Mouse (Mus musculus) midbrain, embryonic 14.5 days (tissue): Measurements from ENCODE around the gene Zfp131. TPM values are rescaled to one million over a fixed set of nuclear protein-coding genes. Genes with fewer than 3 reads are reported as not detected.
A peak's percentile ranks its signal among the peaks of the same experiment; 100 is the strongest.

Experiments
- ATAC-seq: fragments of 200-750 bp; cut with Nextera tagmentation; 2 replicates; pipeline ENCODE4 v1.8.0; 2017; ENCODE audit warnings: moderate number of reproducible peaks, moderate library complexity; ENCODE audit not compliant: low FRiP score, low TSS enrichment
- DNase-seq: peaks from one replicate; pipeline ENCODE4 v3.0.0-alpha.2; 2015
- H3K27ac ChIP-seq: fragments of 300-500 bp; sonication (generic); replicated peaks from 2 replicates; pipeline ENCODE4 v1.5.1; 2014; ENCODE audit warnings: mild to moderate bottlenecking, low read depth, low read length, moderate library complexity
- H3K27me3 ChIP-seq: fragments of 300-500 bp; sonication (generic); 2 replicates; pipeline ENCODE4 v1.6.1; 2014; ENCODE audit warnings: low read length, control low read depth, mixed read lengths; ENCODE audit not compliant: control insufficient read depth, insufficient read depth
- H3K36me3 ChIP-seq: fragments of 300-500 bp; sonication (generic); 2 replicates; pipeline ENCODE4 v1.6.1; 2014; ENCODE audit warnings: low read length, control low read depth; ENCODE audit not compliant: control insufficient read depth, insufficient read depth
- H3K4me1 ChIP-seq: fragments of 300-500 bp; sonication (generic); 2 replicates; pipeline ENCODE4 v1.6.1; 2014; ENCODE audit warnings: mild to moderate bottlenecking, antibody characterized with exemption, low read length, control low read depth; ENCODE audit not compliant: control insufficient read depth, insufficient read depth
- H3K4me2 ChIP-seq: fragments of 300-500 bp; sonication (generic); 2 replicates; pipeline ENCODE4 v1.6.1; 2014; ENCODE audit warnings: mild to moderate bottlenecking, low read length, moderate library complexity
- H3K4me3 ChIP-seq: fragments of 300-500 bp; sonication (generic); replicated peaks from 2 replicates; pipeline ENCODE4 v1.5.1; 2014; ENCODE audit warnings: low read depth, low read length
- H3K9ac ChIP-seq: fragments of 300-500 bp; sonication (generic); replicated peaks from 2 replicates; pipeline ENCODE4 v1.6.1; 2014; ENCODE audit warnings: mild to moderate bottlenecking, low read length, moderate library complexity
- H3K9me3 ChIP-seq: fragments of 300-500 bp; sonication (generic); 2 replicates; pipeline ENCODE4 v1.6.1; 2016; ENCODE audit warnings: low read length, control low read depth, mixed read lengths; ENCODE audit not compliant: control insufficient read depth
- WGBS: fragments of 180-500 bp; shearing (Covaris S2); extraction: QIAGEN DNeasy Blood & Tissue Kit; methylation state at CpG from one replicate; pipeline ENCODE4 v1.1.7; 2014; 5-methylcytosine and 5-hydroxymethylcytosine counted together
- polyA plus RNA-seq: library from polyadenylated mRNA; unstranded; fragments of >200 nt; fragmentation: Nextera tagmentation; extraction: Ambion mirVana; gene quantifications from 2 replicates; pipeline ENCODE4 v1.2.1, GENCODE M21; 2014

Gene Zfp131
- polyA plus RNA-seq, 1 experiment from 2014 or later = 36.3 TPM

DNA sequence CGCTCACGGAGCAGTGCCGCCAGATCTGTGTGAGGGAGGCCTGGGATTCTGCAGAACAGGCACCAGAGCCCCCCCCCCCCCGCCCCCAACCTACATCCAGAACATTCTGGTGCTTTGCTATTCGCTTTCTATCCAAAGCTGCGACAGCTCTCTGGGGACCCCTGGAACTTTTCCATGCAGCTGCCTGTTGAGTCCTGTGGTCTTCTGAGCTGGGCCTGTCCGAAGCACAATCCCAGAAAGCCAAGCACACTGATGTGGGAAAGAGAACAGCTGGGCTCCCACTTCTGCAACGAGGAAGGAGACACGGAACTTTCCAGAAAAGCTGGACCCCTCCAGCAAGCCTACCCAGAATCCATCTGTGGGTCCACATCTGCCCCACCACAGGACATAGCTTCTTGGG is 19.3 kb upstream of the Zfp131 start:
- DNase-seq = no peak

DNA sequence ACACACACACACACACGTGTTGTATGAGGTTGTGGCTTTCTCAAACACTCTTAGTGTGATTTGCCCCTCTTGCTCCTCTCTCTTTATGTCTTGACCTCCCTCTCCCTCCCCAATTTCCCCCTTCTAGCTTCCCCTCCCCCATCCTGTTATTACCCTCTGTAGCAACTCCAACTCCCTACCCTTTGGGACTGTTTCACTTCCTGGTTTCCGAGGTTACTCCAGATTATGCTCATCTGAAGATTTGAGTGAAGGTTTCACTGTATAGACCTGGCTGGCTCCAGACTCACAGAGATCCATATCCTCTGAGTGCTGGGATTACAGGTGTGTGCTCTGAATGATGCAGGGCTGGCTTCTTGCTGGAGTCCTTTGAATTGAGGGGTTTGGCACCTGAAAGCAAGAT is 18.2 kb upstream of the Zfp131 start:
- H3K4me1 ChIP-seq = no peaks in the 10 kb centered on the region
- 83% methylated on average over 2 of the region's 2 CpGs for WGBS
- H3K4me3 ChIP-seq = no peak overlapping the region
- H3K4me2 ChIP-seq = no peak overlapping the region
- ATAC-seq = no peak
- H3K36me3 ChIP-seq = no peaks in the 10 kb centered on the region
- no peaks in the 10 kb centered on the region for H3K9me3 ChIP-seq
- H3K9ac ChIP-seq = no peak overlapping the region
- no peak overlapping the region for H3K27ac ChIP-seq
- no peaks in the 10 kb centered on the region for H3K27me3 ChIP-seq
- DNase-seq = no peak

More for the DNA sequence above, 19.3 kb upstream of the Zfp131 start:
- no peak overlapping the region for H3K27ac ChIP-seq
- no peak overlapping the region for H3K4me3 ChIP-seq
- H3K9me3 ChIP-seq = no peaks in the 10 kb centered on the region
- no peaks in the 10 kb centered on the region for H3K27me3 ChIP-seq
- no peak for ATAC-seq
- H3K4me1 ChIP-seq = no peaks in the 10 kb centered on the region
- H3K36me3 ChIP-seq = no peaks in the 10 kb centered on the region
- 82% methylated on average over 9 of the region's 9 CpGs for WGBS
- H3K4me2 ChIP-seq = no peak overlapping the region
- no peak overlapping the region for H3K9ac ChIP-seq

DNA sequence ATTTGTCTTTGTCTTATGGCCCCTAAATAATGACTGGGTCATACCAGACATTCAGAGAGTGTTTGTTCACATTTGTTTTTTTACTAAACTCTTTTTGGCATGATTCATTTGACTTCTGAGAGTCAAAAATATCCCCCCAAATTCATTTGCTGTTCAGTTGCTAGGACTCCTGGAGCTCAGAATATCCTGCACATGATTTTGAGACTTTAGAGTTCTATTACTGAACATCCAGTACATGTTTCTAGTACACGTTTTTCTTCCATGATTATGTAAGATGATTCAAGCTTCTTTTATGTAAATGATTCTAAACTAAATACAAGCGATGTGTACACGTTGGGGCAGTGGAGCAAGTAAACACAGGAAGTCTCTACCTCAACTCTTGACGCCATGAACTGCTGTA is 7.0 kb upstream of the Zfp131 start:
- H3K4me1 ChIP-seq = no peaks in the 10 kb centered on the region
- WGBS = 70% methylated on average over 4 of the region's 4 CpGs
- H3K4me2 ChIP-seq = no peak overlapping the region

DNA sequence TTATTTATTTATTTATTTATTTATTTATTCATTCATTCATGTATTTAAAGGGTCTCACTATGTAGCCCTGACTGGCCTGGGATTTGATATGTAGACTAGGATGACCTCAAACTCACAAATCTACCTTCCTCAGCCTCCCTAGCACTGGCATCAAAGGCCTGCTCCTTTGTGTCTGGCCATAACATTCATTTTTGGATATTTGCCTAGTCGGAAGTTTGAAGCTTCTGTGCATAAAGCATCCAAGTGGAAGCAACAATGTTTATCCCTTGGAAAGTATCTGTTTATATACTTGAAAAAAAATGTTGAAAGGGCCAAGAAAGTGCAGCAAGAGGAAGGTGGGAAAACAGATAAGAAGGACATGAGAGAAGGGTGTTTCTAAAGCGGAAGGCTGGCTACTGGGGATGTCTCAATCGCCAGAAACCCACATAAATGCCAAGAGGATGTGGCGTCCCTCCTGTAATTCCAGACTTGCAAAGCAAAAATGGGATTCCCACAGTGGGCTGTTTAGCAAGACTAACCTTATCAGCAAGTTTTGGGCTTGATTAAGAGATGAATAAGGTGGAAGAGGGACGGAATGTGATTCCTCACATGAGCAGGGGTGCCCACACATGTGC is 2.2 kb upstream of the Zfp131 start:
- Histone ChIP-seq H3K27me3 (no peaks in the 10 kb centered on the region), H3K4me1 (peaks cover 18% of the 10 kb centered on the region), H3K4me2 (no peak overlapping the region), H3K4me3 (no peak overlapping the region), H3K9me3 (no peaks in the 10 kb centered on the region), H3K27ac (no peak overlapping the region), H3K9ac (no peak overlapping the region), H3K36me3 (peaks cover 8% of the 10 kb centered on the region)
- ATAC-seq (no peak), DNase-seq (no peak)
- 90% methylated on average over 5 of the region's 5 CpGs for WGBS

More for the DNA sequence above, 7.0 kb upstream of the Zfp131 start:
- no peaks in the 10 kb centered on the region for H3K27me3 ChIP-seq
- no peak overlapping the region for H3K9ac ChIP-seq
- no peak for DNase-seq
- no peaks in the 10 kb centered on the region for H3K36me3 ChIP-seq
- no peaks in the 10 kb centered on the region for H3K9me3 ChIP-seq
- no peak overlapping the region for H3K4me3 ChIP-seq
- no peak for ATAC-seq
- no peak overlapping the region for H3K27ac ChIP-seq

DNA sequence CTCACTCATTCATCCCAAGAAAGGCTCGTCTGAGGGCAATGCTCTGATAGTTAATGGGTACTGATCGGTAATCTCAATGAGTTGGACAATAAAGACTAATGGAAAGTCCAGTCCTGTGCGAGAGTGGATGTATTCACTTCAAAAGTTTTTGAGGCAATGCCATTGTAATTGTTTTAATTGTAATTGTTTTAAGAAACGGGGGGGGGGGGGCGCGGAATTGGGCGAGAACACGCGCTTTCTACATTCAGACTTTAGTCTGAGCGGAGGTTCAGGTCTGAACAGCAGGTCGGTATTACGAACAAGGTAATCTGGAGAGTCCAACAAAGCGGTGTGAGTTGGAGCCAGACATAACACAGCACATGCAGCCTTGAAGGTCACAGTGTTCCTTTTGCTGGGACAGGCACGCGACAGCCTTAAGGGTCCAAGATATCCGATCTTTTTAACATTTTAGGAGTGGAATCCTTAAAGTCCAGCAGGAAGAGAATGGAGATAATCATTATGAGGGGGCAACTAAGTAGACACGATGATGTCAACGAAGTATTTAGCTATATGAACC is 969 bp upstream of the Zfp131 start:
- peak overlapping the region; percentile 97 for H3K27ac ChIP-seq
- peak overlapping the region; percentile 89 for H3K9ac ChIP-seq
- peak overlapping the region; percentile 80 for H3K4me3 ChIP-seq
- no peaks in the 10 kb centered on the region for H3K27me3 ChIP-seq
- H3K36me3 ChIP-seq = peaks cover 19% of the 10 kb centered on the region
- peak overlapping the region; percentile 78 for H3K4me2 ChIP-seq
- 5% methylated on average over 18 of the region's 18 CpGs for WGBS
- no peak for ATAC-seq
- peaks cover 20% of the 10 kb centered on the region for H3K4me1 ChIP-seq
- DNase-seq = peak; percentile 46
- H3K9me3 ChIP-seq = no peaks in the 10 kb centered on the region

DNA sequence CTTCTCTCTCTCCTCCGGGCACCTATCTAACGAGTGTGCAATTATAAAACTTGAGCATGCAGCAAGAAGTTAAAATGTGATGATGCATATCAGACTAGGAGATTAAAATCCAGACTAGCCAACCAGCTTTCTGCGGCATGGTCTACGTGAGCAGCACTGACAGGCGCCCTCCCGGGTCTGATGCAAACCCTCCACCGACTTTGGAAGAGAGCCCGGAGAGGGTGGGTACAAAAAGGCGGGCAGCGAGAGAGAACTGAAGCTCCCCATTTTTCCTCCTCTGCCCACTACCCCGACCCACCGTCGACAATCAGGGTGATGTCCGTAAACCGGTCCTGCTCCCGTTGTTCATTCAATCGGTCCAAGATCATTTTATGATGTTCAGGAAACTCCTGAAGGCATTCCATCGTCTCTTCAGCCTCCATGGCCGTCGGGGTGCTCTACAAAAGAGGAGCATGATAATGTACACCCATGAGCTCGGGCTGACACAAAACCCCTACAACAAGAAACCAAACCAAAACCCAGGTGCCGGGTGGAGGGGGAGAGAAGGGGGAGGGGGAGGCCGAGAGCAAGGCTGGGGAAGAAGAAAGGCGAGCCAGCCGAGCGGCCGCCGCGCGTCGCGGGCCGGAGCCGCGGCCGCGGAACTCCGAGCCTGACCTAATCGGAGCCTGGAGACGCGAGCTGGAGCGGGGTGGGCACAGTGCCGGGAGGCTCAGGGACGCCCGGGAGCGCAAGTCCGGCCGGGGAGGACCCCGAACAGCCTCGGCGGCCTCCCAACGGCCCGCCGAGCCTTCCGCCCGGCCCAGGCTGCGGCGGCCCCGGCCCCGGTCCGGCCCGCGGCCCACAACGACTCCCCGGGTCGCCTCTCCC is 605 bp downstream of the Zfp131 start:
- peak; percentile 66 for ATAC-seq
- peak overlapping the region; percentile 97 for H3K27ac ChIP-seq
- peaks cover 29% of the 10 kb centered on the region for H3K36me3 ChIP-seq
- under 1% methylated on average over 56 of the region's 66 CpGs for WGBS
- H3K4me1 ChIP-seq = peaks cover 20% of the 10 kb centered on the region
- peak overlapping the region; percentile 89 for H3K9ac ChIP-seq
- H3K4me3 ChIP-seq = peak overlapping the region; percentile 80
- peak; percentile 82 for DNase-seq
- H3K4me2 ChIP-seq = peak overlapping the region; percentile 54
- H3K27me3 ChIP-seq = no peaks in the 10 kb centered on the region
- H3K9me3 ChIP-seq = no peaks in the 10 kb centered on the region

DNA sequence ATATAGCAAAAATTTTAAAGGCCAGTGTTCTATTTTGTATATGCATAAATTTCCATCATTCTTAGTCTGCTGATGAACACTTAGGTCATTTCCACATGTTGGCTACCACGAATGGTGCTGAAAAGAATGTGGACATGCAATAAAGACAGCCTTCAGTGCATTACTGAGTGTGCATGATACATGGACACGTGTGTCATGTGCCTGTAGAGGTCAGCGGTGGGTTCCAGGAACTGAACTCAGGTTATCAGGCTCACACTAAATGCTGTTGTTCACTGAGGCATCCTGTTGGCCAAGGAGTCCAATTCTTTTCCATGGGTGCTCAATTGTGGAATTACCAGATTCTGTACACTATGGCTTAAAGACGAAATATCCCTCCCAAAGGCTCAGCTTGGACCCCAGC is 7.1 kb downstream of the Zfp131 start:
- WGBS = 89% methylated on average over 4 of the region's 4 CpGs
- DNase-seq = no peak
- no peak overlapping the region for H3K27ac ChIP-seq
- ATAC-seq = no peak
- no peak overlapping the region for H3K4me3 ChIP-seq
- peaks cover 70% of the 10 kb centered on the region for H3K36me3 ChIP-seq
- H3K27me3 ChIP-seq = no peaks in the 10 kb centered on the region
- H3K9me3 ChIP-seq = no peaks in the 10 kb centered on the region
- 0 out of 2 replicates have a peak, but pooled peaks cover 3% of the 10 kb centered on the region for H3K4me1 ChIP-seq
- no peak overlapping the region for H3K4me2 ChIP-seq
- H3K9ac ChIP-seq = no peak overlapping the region

DNA sequence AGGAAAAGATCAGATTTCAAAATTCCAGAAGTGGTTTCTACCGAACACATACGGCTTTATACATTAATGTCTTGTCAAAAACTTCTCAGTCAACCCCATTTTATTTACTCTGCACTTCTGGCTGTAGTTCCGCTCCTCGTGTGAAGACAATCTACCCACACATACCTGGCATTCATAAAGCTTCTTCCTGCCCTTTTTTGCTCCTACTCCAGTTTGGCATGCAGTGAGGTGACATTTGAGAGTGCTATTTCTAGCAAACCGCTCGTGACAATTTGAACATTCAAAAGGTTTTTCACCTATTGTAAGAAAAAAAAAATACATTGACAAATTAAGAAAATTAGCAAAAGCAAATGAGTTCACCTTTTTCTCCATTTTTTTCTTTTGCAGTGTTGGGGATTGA is 22.1 kb downstream of the Zfp131 start:
- H3K4me1 ChIP-seq = no peaks in the 10 kb centered on the region
- ATAC-seq = no peak
- no peak overlapping the region for H3K4me3 ChIP-seq
- peaks cover 90% of the 10 kb centered on the region for H3K36me3 ChIP-seq
- no peak for DNase-seq
- no peak overlapping the region for H3K4me2 ChIP-seq
- H3K9ac ChIP-seq = no peak overlapping the region
- WGBS = 93% methylated on average over 6 of the region's 6 CpGs
- no peaks in the 10 kb centered on the region for H3K27me3 ChIP-seq
- no peaks in the 10 kb centered on the region for H3K9me3 ChIP-seq
- no peak overlapping the region for H3K27ac ChIP-seq
